Mouse (Mus musculus) midbrain, embryonic 15.5 days (tissue): ENCODE data around the gene Zfp518a. TPM values are rescaled to one million over a fixed set of nuclear protein-coding genes. Genes with fewer than 3 reads are reported as not detected.

Experiments used
- ATAC-seq: fragments of 200-750 bp; cut with Nextera tagmentation; replicated peaks from 2 replicates; pipeline ENCODE4 v1.8.0; 2017; ENCODE audit warnings: moderate TSS enrichment
- H3K27ac ChIP-seq: fragments of 300-500 bp; sonication (generic); 2 replicates; pipeline ENCODE4 v1.5.1; 2015; ENCODE audit warnings: mild to moderate bottlenecking, inconsistent platforms
- H3K27me3 ChIP-seq: fragments of 300-500 bp; sonication (generic); replicated peaks from 2 replicates; pipeline ENCODE4 v1.6.1; 2015; ENCODE audit warnings: inconsistent platforms
- H3K36me3 ChIP-seq: fragments of 300-500 bp; sonication (generic); replicated peaks from 2 replicates; pipeline ENCODE4 v1.6.1; 2015; ENCODE audit warnings: inconsistent platforms
- H3K4me1 ChIP-seq: fragments of 300-500 bp; sonication (generic); 2 replicates; pipeline ENCODE4 v1.6.1; 2015; ENCODE audit warnings: inconsistent platforms
- H3K4me2 ChIP-seq: fragments of 300-500 bp; sonication (generic); 2 replicates; pipeline ENCODE4 v1.6.1; 2015; ENCODE audit warnings: inconsistent platforms, mild to moderate bottlenecking, moderate library complexity
- H3K4me3 ChIP-seq: fragments of 300-500 bp; sonication (generic); 2 replicates; pipeline ENCODE4 v1.5.1; 2015; ENCODE audit warnings: mild to moderate bottlenecking, inconsistent platforms
- H3K9ac ChIP-seq: fragments of 300-500 bp; sonication (generic); 2 replicates; pipeline ENCODE4 v1.6.1; 2015; ENCODE audit warnings: mild to moderate bottlenecking, inconsistent platforms
- H3K9me3 ChIP-seq: fragments of 300-500 bp; sonication (generic); 2 replicates; pipeline ENCODE4 v1.6.1; 2016; ENCODE audit warnings: inconsistent platforms
- WGBS: fragments of 180-500 bp; shearing (Covaris S2); methylation state at CpG from one replicate; pipeline ENCODE4 v1.1.7; 2015; ENCODE audit warnings: mixed read lengths; 5-methylcytosine and 5-hydroxymethylcytosine counted together
- polyA plus RNA-seq: library from polyadenylated mRNA; unstranded; fragments of >200 nt; fragmentation: Nextera tagmentation; extraction: Ambion mirVana; gene quantifications from 2 replicates; pipeline ENCODE4 v1.2.1, GENCODE M21; 2015

Zfp518a gene
- 4.6 and 5.3 TPM in 2 replicates for polyA plus RNA-seq

DNA sequence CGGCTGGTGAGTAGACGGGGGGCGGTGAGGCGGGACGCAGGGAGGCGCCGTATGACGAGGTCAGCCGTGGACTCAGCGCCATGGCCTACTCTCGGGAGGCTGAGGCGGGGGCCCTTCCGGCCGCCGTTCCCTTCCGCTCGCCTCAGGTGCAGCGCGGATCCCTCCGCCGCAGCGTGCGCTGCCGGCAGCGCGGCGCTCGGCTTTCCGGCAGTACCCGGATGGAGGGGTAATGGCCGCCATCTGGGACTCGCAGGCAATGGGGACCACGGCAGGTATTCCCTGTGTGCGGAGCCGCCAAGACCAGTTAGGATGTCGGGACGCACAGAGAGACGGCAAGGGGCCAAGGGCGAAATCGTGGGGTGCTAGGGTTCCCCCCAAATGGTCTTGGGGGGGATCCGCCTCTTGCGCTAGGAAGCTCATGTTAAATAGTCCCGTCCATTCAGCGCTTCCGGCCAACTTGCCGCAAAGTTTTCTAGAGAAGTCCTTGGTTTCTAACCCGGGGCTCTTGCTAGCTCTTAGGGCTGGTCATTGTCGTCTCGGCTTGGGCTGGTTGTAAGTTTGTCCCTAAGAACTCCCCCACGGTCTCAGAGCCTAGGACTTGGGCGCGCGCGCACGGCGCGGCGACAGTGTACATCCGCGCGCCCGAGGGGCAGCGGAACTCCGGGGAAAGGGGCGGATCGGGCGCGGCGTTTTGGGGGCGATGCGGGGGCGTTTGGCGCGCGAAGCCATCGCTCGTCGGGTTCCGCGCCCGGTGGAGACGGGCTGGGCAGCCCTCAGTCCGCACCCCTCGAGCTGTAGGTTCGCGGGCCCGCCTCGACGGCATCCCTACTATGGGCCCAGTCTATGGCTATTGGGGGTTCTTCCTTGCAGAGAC, at the start of gene Zfp518a:
TSS of gene Zfp518a (plus strand) at position 187 of the 874 bp plus-strand sequence.
- Histone ChIP-seq H3K27ac (peak within 1 kb of the TSS; percentile 96), H3K4me3 (peak within 1 kb of the TSS; percentile 75), H3K9me3 (no peaks in the 10 kb centered on the region), H3K36me3 (no peaks in the 10 kb centered on the region), H3K4me2 (peak within 1 kb of the TSS; percentile 71), H3K4me1 (peaks cover 7% of the 10 kb centered on the region), H3K27me3 (peaks cover 25% of the 10 kb centered on the region), H3K9ac (peak within 1 kb of the TSS; percentile 78)
- peak; percentile 96 for ATAC-seq
- WGBS = under 1% methylated on average over 89 of the region's 89 CpGs

DNA sequence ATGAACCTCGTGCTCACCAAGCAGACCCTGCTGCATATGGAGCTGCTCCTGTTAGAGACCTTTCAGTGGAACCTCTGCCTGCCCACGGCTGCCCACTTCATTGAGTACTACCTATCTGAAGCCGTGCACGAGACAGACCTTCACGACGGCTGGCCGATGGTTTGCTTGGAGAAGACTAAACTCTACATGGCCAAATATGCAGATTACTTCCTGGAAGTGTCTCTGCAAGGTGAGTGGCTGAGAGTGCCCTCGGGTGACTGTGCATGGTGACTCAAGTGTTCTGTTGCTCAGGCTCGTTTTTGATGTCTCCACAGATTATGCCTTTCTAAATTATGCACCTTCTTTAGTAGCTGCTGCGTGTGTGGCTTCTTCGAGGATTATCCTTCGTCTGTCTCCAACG, 49.8 kb upstream of the Zfp518a start:
- H3K36me3 ChIP-seq = peaks cover 55% of the 10 kb centered on the region
- no peak overlapping the region for H3K4me3 ChIP-seq
- H3K4me2 ChIP-seq = no peak overlapping the region
- no peaks in the 10 kb centered on the region for H3K9me3 ChIP-seq
- H3K27ac ChIP-seq = no peak overlapping the region
- H3K27me3 ChIP-seq = no peaks in the 10 kb centered on the region
- H3K4me1 ChIP-seq = no peaks in the 10 kb centered on the region
- ATAC-seq = no peak
- WGBS = 85% methylated on average over 13 of the region's 13 CpGs
- H3K9ac ChIP-seq = no peak overlapping the region

DNA sequence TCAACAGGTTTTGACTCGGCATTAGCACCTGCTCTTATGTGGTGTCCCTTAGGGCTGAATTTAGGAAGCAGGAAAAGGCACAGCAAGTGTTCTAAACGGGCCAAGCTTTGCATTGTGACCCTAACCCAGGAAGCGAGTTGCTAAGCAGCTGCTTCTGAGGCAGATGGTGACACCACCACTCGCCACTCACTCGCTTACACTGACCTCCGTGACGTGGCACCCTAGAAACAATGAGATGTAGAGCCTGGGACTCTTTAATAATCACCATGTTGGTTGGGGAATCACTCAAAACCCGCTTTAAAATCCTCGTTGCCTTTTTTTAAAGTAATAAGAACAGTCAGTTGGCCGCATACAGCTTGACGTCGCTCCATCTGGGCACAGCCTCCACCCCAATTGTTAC, 45.1 kb upstream of the Zfp518a start:
- no peak overlapping the region for H3K27ac ChIP-seq
- WGBS = 78% methylated on average over 12 of the region's 12 CpGs

GRCm38 (mm10) chr19:40859555-40859954, 35.0 kb upstream of the Zfp518a start:
- Histone ChIP-seq H3K27me3 (peaks cover 7% of the 10 kb centered on the region; the same call in 1 of the 2 replicates), H3K4me2 (no peak overlapping the region), H3K9ac (no peak overlapping the region), H3K36me3 (no peaks in the 10 kb centered on the region), H3K4me1 (no peaks in the 10 kb centered on the region), H3K4me3 (no peak overlapping the region), H3K27ac (no peak overlapping the region), H3K9me3 (no peaks in the 10 kb centered on the region)
- no peak for ATAC-seq
- WGBS = 62% methylated on average over 4 of the region's 4 CpGs

More for the DNA sequence above, 45.1 kb upstream of the Zfp518a start:
- Histone ChIP-seq H3K27me3 (no peaks in the 10 kb centered on the region), H3K9me3 (no peaks in the 10 kb centered on the region), H3K4me3 (no peak overlapping the region), H3K9ac (no peak overlapping the region), H3K36me3 (peaks cover 44% of the 10 kb centered on the region), H3K4me1 (no peaks in the 10 kb centered on the region), H3K4me2 (no peak overlapping the region)
- no peak for ATAC-seq

DNA sequence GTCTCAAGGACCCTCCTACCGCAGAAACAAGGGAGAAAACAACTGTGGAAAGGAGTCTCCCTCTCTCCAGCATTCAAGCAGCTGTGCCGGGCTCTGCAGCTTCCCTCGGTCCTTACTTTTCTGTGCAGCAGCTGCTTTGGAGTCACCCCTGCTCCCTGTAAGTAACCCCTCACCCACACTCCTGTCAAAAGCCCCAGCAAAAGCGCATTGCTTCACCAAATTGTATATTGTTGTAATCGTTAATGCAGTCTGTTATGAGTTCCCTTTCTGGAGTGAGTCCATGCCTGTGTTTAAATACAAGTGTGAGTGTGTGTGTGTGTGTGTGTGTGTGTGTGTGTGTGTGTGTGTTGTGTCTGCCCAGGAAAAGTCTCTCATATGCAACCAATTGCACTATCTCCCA, 26.2 kb upstream of the Zfp518a start:
- Histone ChIP-seq H3K9ac (no peak overlapping the region), H3K4me3 (no peak overlapping the region), H3K4me2 (no peak overlapping the region), H3K36me3 (no peaks in the 10 kb centered on the region), H3K4me1 (no peaks in the 10 kb centered on the region), H3K27ac (no peak overlapping the region), H3K27me3 (peaks cover 28% of the 10 kb centered on the region), H3K9me3 (no peaks in the 10 kb centered on the region)
- WGBS = 42% methylated on average over 5 of the region's 5 CpGs
- no peak for ATAC-seq

DNA sequence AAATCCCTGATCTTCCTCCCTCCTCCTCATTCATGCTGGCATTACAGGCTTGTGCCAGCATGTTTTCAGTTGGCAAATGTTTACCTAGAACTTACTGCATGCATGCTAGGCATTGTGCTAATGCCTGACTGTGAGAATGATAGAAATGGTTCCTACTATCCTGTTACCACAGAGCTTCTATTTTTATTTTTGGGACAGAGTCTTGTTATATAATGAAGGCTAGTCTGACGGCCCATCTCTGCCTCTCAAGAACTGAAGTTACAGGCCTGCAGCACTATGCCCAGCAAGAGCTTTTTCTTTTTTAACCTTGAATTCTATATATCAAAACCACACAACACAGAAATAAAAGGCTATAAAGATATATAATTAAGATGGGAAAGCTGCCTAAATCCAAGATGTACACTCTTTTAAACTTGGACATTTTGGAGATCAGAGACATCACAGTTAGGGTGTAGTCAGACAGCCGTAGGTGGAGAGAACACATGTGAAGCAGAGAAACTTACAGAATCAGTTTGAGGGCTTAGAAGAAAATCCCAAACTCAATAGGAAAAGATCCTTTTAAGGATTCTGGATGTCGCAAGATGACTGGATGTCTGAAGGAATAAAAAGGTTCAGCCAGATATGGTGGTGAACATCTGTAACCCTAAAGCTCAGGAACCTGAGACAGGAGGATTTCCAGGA, 24.9 kb upstream of the Zfp518a start:
- peaks cover 27% of the 10 kb centered on the region for H3K27me3 ChIP-seq
- WGBS = 94% methylated on average over 3 of the region's 3 CpGs

DNA sequence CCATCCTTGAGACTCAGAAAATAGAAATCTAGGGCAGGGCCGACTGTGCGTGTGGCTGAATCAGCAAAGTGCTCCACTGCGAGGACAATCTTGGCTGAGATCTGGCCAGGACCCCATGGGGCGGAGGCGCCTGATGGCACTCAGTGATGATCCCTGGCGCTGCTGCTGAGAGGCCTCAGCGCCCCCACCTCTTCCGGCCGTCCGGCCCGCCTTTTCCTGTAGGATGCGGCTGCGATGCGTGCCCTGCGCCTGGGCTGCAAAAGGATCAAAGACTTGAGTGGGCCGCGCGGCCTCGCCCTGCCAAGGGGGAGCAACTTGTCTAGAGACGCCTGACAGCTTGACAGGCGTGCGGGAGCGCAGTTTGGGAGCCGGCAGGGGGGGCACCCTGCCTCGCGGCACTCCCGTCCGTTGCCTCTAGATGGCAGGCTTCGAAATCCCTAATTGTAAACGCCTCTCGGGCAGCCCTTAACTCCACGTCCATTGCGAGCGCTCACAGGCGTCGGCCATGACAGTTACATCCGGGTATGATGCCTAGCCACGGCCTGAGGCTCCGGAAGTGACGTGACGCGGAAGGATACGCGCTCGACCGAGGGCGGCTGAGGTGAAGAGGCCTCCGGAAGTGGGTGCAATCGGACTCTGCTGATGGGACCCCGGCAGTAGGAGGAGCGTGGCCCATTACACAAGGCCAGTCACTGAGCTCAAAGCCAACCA, 21.4 kb upstream of the Zfp518a start:
- Histone ChIP-seq H3K4me3 (peak overlapping the region; percentile 65), H3K9me3 (no peaks in the 10 kb centered on the region), H3K27ac (peak overlapping the region; percentile 94), H3K4me2 (peak overlapping the region; percentile 68), H3K4me1 (no peaks in the 10 kb centered on the region), H3K36me3 (no peaks in the 10 kb centered on the region), H3K9ac (peak overlapping the region; percentile 54), H3K27me3 (peaks cover 46% of the 10 kb centered on the region)
- 1% methylated on average over 51 of the region's 51 CpGs for WGBS
- peak; percentile 99 for ATAC-seq

More for the DNA sequence above, 24.9 kb upstream of the Zfp518a start:
- H3K4me3 ChIP-seq = no peak overlapping the region
- no peak overlapping the region for H3K9ac ChIP-seq
- H3K27ac ChIP-seq = no peak overlapping the region
- no peaks in the 10 kb centered on the region for H3K36me3 ChIP-seq
- no peaks in the 10 kb centered on the region for H3K4me1 ChIP-seq
- H3K9me3 ChIP-seq = no peaks in the 10 kb centered on the region
- ATAC-seq = no peak
- no peak overlapping the region for H3K4me2 ChIP-seq

- H3K27ac ChIP-seq = no peak overlapping the region
- H3K4me2 ChIP-seq = no peak overlapping the region
- 91% methylated on average over 4 of the region's 4 CpGs for WGBS
- H3K36me3 ChIP-seq = no peaks in the 10 kb centered on the region
- ATAC-seq = no peak
- no peak overlapping the region for H3K9ac ChIP-seq
- H3K4me3 ChIP-seq = no peak overlapping the region
- no peaks in the 10 kb centered on the region for H3K4me1 ChIP-seq
- H3K27me3 ChIP-seq = peaks cover 78% of the 10 kb centered on the region
- no peaks in the 10 kb centered on the region for H3K9me3 ChIP-seq
Observed at GRCm38 (mm10) chr19:40881700-40882099, 12.8 kb upstream of the Zfp518a start.

- no peak for ATAC-seq
- peaks cover 67% of the 10 kb centered on the region for H3K27me3 ChIP-seq
- no peak overlapping the region for H3K27ac ChIP-seq
- H3K9me3 ChIP-seq = no peaks in the 10 kb centered on the region
- H3K4me3 ChIP-seq = no peak overlapping the region
- H3K4me1 ChIP-seq = peaks cover under 1% of the 10 kb centered on the region; the same call in 1 of the 2 replicates
- H3K9ac ChIP-seq = no peak overlapping the region
- WGBS = 73% methylated on average over 1 of the region's 1 CpGs
- H3K36me3 ChIP-seq = no peaks in the 10 kb centered on the region
- no peak overlapping the region for H3K4me2 ChIP-seq
Observed at GRCm38 (mm10) chr19:40888887-40889286, 5.6 kb upstream of the Zfp518a start.

DNA sequence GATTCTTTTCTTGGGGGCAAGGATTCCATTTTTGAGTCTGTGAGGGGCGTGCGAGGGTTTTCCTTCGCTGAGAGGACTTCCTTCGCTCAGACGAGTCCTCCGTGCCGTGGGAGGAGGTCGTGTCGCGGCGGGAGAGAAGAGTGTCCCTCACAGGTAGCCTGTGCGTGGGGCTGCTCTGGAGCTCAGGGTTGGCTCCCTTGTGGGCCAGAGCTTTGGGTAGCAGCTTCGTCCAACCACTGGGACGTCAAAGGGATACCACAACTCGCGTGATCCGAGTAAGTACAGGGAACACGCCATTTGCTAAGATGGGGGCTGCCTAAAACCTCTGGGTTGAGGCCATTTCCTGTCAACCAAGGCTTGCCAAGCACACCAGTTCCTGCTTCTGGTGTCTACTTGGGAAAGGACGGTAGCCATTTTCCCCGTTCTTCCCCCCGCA, 416 bp upstream of the Zfp518a start:
- Histone ChIP-seq H3K27ac (peak overlapping the region; percentile 96), H3K4me3 (peak overlapping the region; percentile 75), H3K4me2 (peak overlapping the region; percentile 71), H3K4me1 (peaks cover 7% of the 10 kb centered on the region), H3K36me3 (no peaks in the 10 kb centered on the region), H3K9me3 (no peaks in the 10 kb centered on the region), H3K27me3 (peaks cover 30% of the 10 kb centered on the region), H3K9ac (peak overlapping the region; percentile 78)
- WGBS = 41% methylated on average over 21 of the region's 21 CpGs
- peak; percentile 76 for ATAC-seq

GRCm38 (mm10) chr19:40895393-40895703, 843 bp downstream of the Zfp518a start:
- whole genome bisulfite sequencing = 2% methylated on average over 6 of the region's 6 CpGs
- H3K27me3 ChIP-seq = peaks cover 22% of the 10 kb centered on the region
- H3K4me3 ChIP-seq = peak overlapping the region; percentile 75
- H3K9me3 ChIP-seq = no peaks in the 10 kb centered on the region
- H3K36me3 ChIP-seq = no peaks in the 10 kb centered on the region
- no peak for ATAC-seq
- peak overlapping the region; percentile 78 for H3K9ac ChIP-seq
- H3K4me1 ChIP-seq = peaks cover 7% of the 10 kb centered on the region
- peak overlapping the region; percentile 71 for H3K4me2 ChIP-seq
- H3K27ac ChIP-seq = peak overlapping the region; percentile 96
